Mouse (Mus musculus) lung, postnatal 0 days (tissue): Measurements from ENCODE around the gene Npnt.
A peak's percentile ranks its signal among the peaks of the same experiment; 100 is the strongest.

ENCODE experiments used
- CTCF ChIP-seq: IDR thresholded peaks from 2 replicates; pipeline ENCODE4 v1.5.1; 2016; ENCODE audit warnings: antibody characterized with exemption, mild to moderate bottlenecking
- EP300 ChIP-seq: IDR thresholded peaks from 2 replicates; pipeline ENCODE4 v1.6.1; 2016; ENCODE audit warnings: antibody characterized with exemption, mild to moderate bottlenecking, control low read depth

- no peak for TF ChIP-seq EP300
- peak; percentile 35 for TF ChIP-seq CTCF
Observed at GRCm38 (mm10) chr3:132979781-132980461, 29.8 kb upstream of the Npnt start.
